Mouse (Mus musculus) hindbrain, embryonic 13.5 days (tissue): Measurements from ENCODE around the gene Umad1. TPM values are rescaled to one million over a fixed set of nuclear protein-coding genes. Genes with fewer than 3 reads are reported as not detected.

Experiments
- ATAC-seq: fragments of 200-750 bp; cut with Nextera tagmentation; 2 replicates; pipeline ENCODE4 v1.8.0; 2017; ENCODE audit warnings: moderate TSS enrichment; ENCODE audit not compliant: low FRiP score
- H3K27ac ChIP-seq: fragments of 300-500 bp; sonication (generic); 2 replicates; pipeline ENCODE4 v1.5.1; 2015; ENCODE audit warnings: inconsistent platforms, mild to moderate bottlenecking, moderate library complexity
- H3K27me3 ChIP-seq: fragments of 300-500 bp; sonication (generic); 2 replicates; pipeline ENCODE4 v1.6.1; 2015; ENCODE audit warnings: mild to moderate bottlenecking, inconsistent platforms
- H3K36me3 ChIP-seq: fragments of 300-500 bp; sonication (generic); 2 replicates; pipeline ENCODE4 v1.6.1; 2015; ENCODE audit warnings: mild to moderate bottlenecking, inconsistent platforms
- H3K4me1 ChIP-seq: fragments of 300-500 bp; sonication (generic); replicated peaks from 2 replicates; pipeline ENCODE4 v1.6.1; 2015; ENCODE audit warnings: inconsistent platforms
- H3K4me2 ChIP-seq: fragments of 300-500 bp; sonication (generic); 2 replicates; pipeline ENCODE4 v1.6.1; 2015; ENCODE audit warnings: inconsistent platforms, mild to moderate bottlenecking, moderate library complexity
- H3K4me3 ChIP-seq: fragments of 300-500 bp; sonication (generic); 2 replicates; pipeline ENCODE4 v1.5.1; 2015; ENCODE audit warnings: mild to moderate bottlenecking, inconsistent platforms
- H3K9ac ChIP-seq: fragments of 300-500 bp; sonication (generic); 2 replicates; pipeline ENCODE4 v1.6.1; 2015; ENCODE audit warnings: mild to moderate bottlenecking, inconsistent platforms
- H3K9me3 ChIP-seq: fragments of 300-500 bp; sonication (generic); 2 replicates; pipeline ENCODE4 v1.6.1; 2016; ENCODE audit warnings: inconsistent platforms
- WGBS: fragments of 180-500 bp; shearing (Covaris S2); methylation state at CpG from one replicate; pipeline ENCODE4 v1.1.7; 2015; 5-methylcytosine and 5-hydroxymethylcytosine counted together
- polyA plus RNA-seq: library from polyadenylated mRNA; unstranded; fragments of >200 nt; fragmentation: Nextera tagmentation; extraction: Ambion mirVana; gene quantifications from 2 replicates; pipeline ENCODE4 v1.2.1, GENCODE M21; 2015

Umad1 gene
- polyA plus RNA-seq, 1 experiment from 2014 or later, result 48.2 TPM

GRCm38 (mm10) chr6:8473498-8473897 lies 214.4 kb downstream of the Umad1 start:
- no peak overlapping the region for H3K4me3 ChIP-seq
- H3K9me3 ChIP-seq, result no peaks in the 10 kb centered on the region
- H3K9ac ChIP-seq, result no peak overlapping the region
- no peak for ATAC-seq
- H3K4me2 ChIP-seq, result no peak overlapping the region
- no peak overlapping the region for H3K27ac ChIP-seq
- H3K27me3 ChIP-seq, result no peaks in the 10 kb centered on the region
- WGBS, result 67% methylated on average over 5 of the region's 5 CpGs
- H3K4me1 ChIP-seq, result no peaks in the 10 kb centered on the region
- no peaks in the 10 kb centered on the region for H3K36me3 ChIP-seq

GRCm38 (mm10) chr6:8474316-8474715 lies 215.2 kb downstream of the Umad1 start:
- 83% methylated on average over 3 of the region's 3 CpGs for WGBS
- H3K4me2 ChIP-seq, result no peak overlapping the region

GRCm38 (mm10) chr6:8474820-8475219 lies 215.7 kb downstream of the Umad1 start:
- H3K27me3 ChIP-seq, result no peaks in the 10 kb centered on the region
- no peak overlapping the region for H3K27ac ChIP-seq
- no peak for ATAC-seq
- H3K4me3 ChIP-seq, result no peak overlapping the region
- no peak overlapping the region for H3K9ac ChIP-seq
- no peak overlapping the region for H3K4me2 ChIP-seq
- no peaks in the 10 kb centered on the region for H3K36me3 ChIP-seq
- no peaks in the 10 kb centered on the region for H3K4me1 ChIP-seq
- H3K9me3 ChIP-seq, result no peaks in the 10 kb centered on the region
- 93% methylated on average over 4 of the region's 4 CpGs for WGBS

More at GRCm38 (mm10) chr6:8474316-8474715, 215.2 kb downstream of the Umad1 start:
- H3K9me3 ChIP-seq, result no peaks in the 10 kb centered on the region
- ATAC-seq, result no peak
- H3K4me1 ChIP-seq, result no peaks in the 10 kb centered on the region
- H3K9ac ChIP-seq, result no peak overlapping the region
- no peak overlapping the region for H3K4me3 ChIP-seq
- no peaks in the 10 kb centered on the region for H3K36me3 ChIP-seq
- no peak overlapping the region for H3K27ac ChIP-seq
- H3K27me3 ChIP-seq, result no peaks in the 10 kb centered on the region

- H3K27ac ChIP-seq, result no peak overlapping the region
- ATAC-seq, result no peak
- no peak overlapping the region for H3K4me3 ChIP-seq
- WGBS, result 33% methylated on average over 1 of the region's 1 CpGs
- no peaks in the 10 kb centered on the region for H3K4me1 ChIP-seq
- no peak overlapping the region for H3K4me2 ChIP-seq
- H3K9me3 ChIP-seq, result no peaks in the 10 kb centered on the region
- no peak overlapping the region for H3K9ac ChIP-seq
- no peaks in the 10 kb centered on the region for H3K27me3 ChIP-seq
- no peaks in the 10 kb centered on the region for H3K36me3 ChIP-seq
Measured at GRCm38 (mm10) chr6:8479176-8479575, 220.1 kb downstream of the Umad1 start.

GRCm38 (mm10) chr6:8484437-8485275 lies 225.6 kb downstream of the Umad1 start:
- Histone ChIP-seq H3K4me2 (no peak overlapping the region), H3K27ac (no peak overlapping the region), H3K27me3 (no peaks in the 10 kb centered on the region), H3K4me1 (0 out of 2 replicates have a peak, but pooled peaks cover 11% of the 10 kb centered on the region), H3K9ac (no peak overlapping the region), H3K4me3 (no peak overlapping the region), H3K9me3 (no peaks in the 10 kb centered on the region), H3K36me3 (no peaks in the 10 kb centered on the region)
- ATAC-seq, result no peak
- WGBS, result 96% methylated on average over 17 of the region's 17 CpGs

- no peaks in the 10 kb centered on the region for H3K27me3 ChIP-seq
- no peaks in the 10 kb centered on the region for H3K36me3 ChIP-seq
- no peaks in the 10 kb centered on the region for H3K9me3 ChIP-seq
- H3K9ac ChIP-seq, result no peak overlapping the region
- ATAC-seq, result no peak
- WGBS, result 87% methylated on average over 16 of the region's 16 CpGs
- no peak overlapping the region for H3K4me2 ChIP-seq
- H3K4me3 ChIP-seq, result no peak overlapping the region
- H3K27ac ChIP-seq, result no peak overlapping the region
- H3K4me1 ChIP-seq, result 0 out of 2 replicates have a peak, but pooled peaks cover 11% of the 10 kb centered on the region
Measured at GRCm38 (mm10) chr6:8485414-8486175, 226.5 kb downstream of the Umad1 start.

- no peak overlapping the region for H3K4me2 ChIP-seq
Measured at GRCm38 (mm10) chr6:8486391-8487043, 227.4 kb downstream of the Umad1 start.

GRCm38 (mm10) chr6:8487044-8487853 lies 228.2 kb downstream of the Umad1 start:
- H3K9ac ChIP-seq, result no peak overlapping the region

More at GRCm38 (mm10) chr6:8486391-8487043, 227.4 kb downstream of the Umad1 start:
- H3K27me3 ChIP-seq, result no peaks in the 10 kb centered on the region
- 77% methylated on average over 17 of the region's 17 CpGs for WGBS
- no peak overlapping the region for H3K9ac ChIP-seq
- H3K4me3 ChIP-seq, result no peak overlapping the region
- H3K9me3 ChIP-seq, result no peaks in the 10 kb centered on the region
- no peaks in the 10 kb centered on the region for H3K36me3 ChIP-seq
- no peak overlapping the region for H3K27ac ChIP-seq
- ATAC-seq, result peak; percentile 52
- 0 out of 2 replicates have a peak, but pooled peaks cover 11% of the 10 kb centered on the region for H3K4me1 ChIP-seq

GRCm38 (mm10) chr6:8488249-8488648 lies 229.2 kb downstream of the Umad1 start:
- H3K36me3 ChIP-seq, result no peaks in the 10 kb centered on the region
- WGBS, result 77% methylated on average over 5 of the region's 5 CpGs
- no peak for ATAC-seq

More at GRCm38 (mm10) chr6:8487044-8487853, 228.2 kb downstream of the Umad1 start:
- Histone ChIP-seq H3K4me2 (no peak overlapping the region), H3K4me3 (no peak overlapping the region), H3K36me3 (no peaks in the 10 kb centered on the region), H3K27ac (peak overlapping the region; percentile 35; the same call in 1 of the 2 replicates), H3K27me3 (no peaks in the 10 kb centered on the region), H3K9me3 (no peaks in the 10 kb centered on the region), H3K4me1 (0 out of 2 replicates have a peak, but pooled peaks cover 11% of the 10 kb centered on the region)
- ATAC-seq, result no peak
- WGBS, result 68% methylated on average over 20 of the region's 20 CpGs

GRCm38 (mm10) chr6:8489266-8489665 lies 230.2 kb downstream of the Umad1 start:
- 71% methylated on average over 7 of the region's 7 CpGs for WGBS
- Histone ChIP-seq H3K4me2 (no peak overlapping the region), H3K4me3 (no peak overlapping the region), H3K9me3 (no peaks in the 10 kb centered on the region), H3K27ac (no peak overlapping the region), H3K36me3 (no peaks in the 10 kb centered on the region), H3K4me1 (0 out of 2 replicates have a peak, but pooled peaks cover 11% of the 10 kb centered on the region), H3K9ac (no peak overlapping the region), H3K27me3 (no peaks in the 10 kb centered on the region)
- ATAC-seq, result no peak

More at GRCm38 (mm10) chr6:8488249-8488648, 229.2 kb downstream of the Umad1 start:
- Histone ChIP-seq H3K4me2 (no peak overlapping the region), H3K4me3 (no peak overlapping the region), H3K9ac (no peak overlapping the region), H3K9me3 (no peaks in the 10 kb centered on the region), H3K27me3 (no peaks in the 10 kb centered on the region), H3K4me1 (0 out of 2 replicates have a peak, but pooled peaks cover 11% of the 10 kb centered on the region), H3K27ac (no peak overlapping the region)

- no peak overlapping the region for H3K4me3 ChIP-seq
- ATAC-seq, result no peak
- H3K4me2 ChIP-seq, result no peak overlapping the region
- H3K4me1 ChIP-seq, result 0 out of 2 replicates have a peak, but pooled peaks cover 11% of the 10 kb centered on the region
- no peak overlapping the region for H3K9ac ChIP-seq
- no peak overlapping the region for H3K27ac ChIP-seq
- 88% methylated on average over 1 of the region's 1 CpGs for WGBS
- H3K36me3 ChIP-seq, result no peaks in the 10 kb centered on the region
- H3K9me3 ChIP-seq, result no peaks in the 10 kb centered on the region
- H3K27me3 ChIP-seq, result no peaks in the 10 kb centered on the region
Measured at GRCm38 (mm10) chr6:8489938-8490585, 231.0 kb downstream of the Umad1 start.
